Mouse (Mus musculus): ENCODE data around the gene Gm21992.

DNA sequence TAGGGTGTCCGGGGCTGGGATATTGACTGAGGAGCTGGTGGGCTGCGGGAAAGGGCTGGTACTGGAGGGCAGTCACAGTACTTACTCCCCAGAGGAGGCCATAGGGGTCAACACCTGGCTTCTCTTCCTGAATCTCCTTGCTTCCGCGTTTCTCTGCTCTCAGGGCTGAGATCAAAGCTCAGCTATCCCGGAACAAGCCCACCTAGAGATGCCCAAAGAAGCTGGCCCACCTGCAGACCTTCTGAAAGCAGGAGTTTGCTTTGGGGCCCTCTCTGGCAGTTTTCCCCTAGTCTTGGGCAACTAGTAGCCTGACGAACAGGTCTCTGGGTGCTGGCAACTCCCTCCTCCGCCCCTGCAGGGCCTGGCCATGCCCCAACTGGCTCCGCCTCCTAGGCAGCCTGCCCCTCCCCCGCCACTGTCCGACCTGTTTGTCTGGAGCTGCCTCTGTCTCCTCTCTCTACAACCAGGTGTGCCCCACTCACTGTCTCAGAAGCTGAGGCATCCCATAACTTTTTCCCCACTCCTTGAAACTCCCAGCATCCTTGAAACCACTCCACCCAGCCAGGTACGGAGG, 90.7 kb downstream of the Gm21992 start:
- TF ChIP-seq POLR2AphosphoS5 (IDR thresholded peaks at IDR 0.05; ENCODE audit: insufficient replicate concordance, low read depth, low read length): no peak
- no peak for TF ChIP-seq CTCF (IDR thresholded peaks at IDR 0.05; ENCODE audit: low read depth, low read length)
- TF ChIP-seq GATA1 (IDR thresholded peaks at IDR 0.05; ENCODE audit: borderline replicate concordance, low read length): no peak
